Mouse (Mus musculus) liver, embryonic 14.5 days (tissue): ENCODE measurements around the gene Svopl. TPM values are rescaled to one million over a fixed set of nuclear protein-coding genes. Genes with fewer than 3 reads are reported as not detected.

Experiments
- ATAC-seq: fragments of 200-750 bp; cut with Nextera tagmentation; 2 replicates; pipeline ENCODE4 v1.8.0; 2017; ENCODE audit warnings: moderate number of reproducible peaks, mild to moderate bottlenecking, moderate library complexity; ENCODE audit not compliant: insufficient read depth
- DNase-seq, 3 experiments: peaks; one replicate each; pipeline ENCODE4 v3.0.0-alpha.2; 2012 to 2013; ENCODE audit warnings: low read depth in 3 of 3, low spot score in 3 of 3
- H3K27ac ChIP-seq: fragments of 300-500 bp; sonication (generic); 2 replicates; pipeline ENCODE4 v1.5.1; 2014; ENCODE audit warnings: moderate library complexity, mild to moderate bottlenecking, control low read depth, inconsistent platforms
- H3K27me3 ChIP-seq: fragments of 300-500 bp; sonication (generic); 2 replicates; pipeline ENCODE4 v1.6.1; 2014; ENCODE audit warnings: mild to moderate bottlenecking, low read length, moderate library complexity; ENCODE audit not compliant: control insufficient read depth, insufficient read depth
- H3K36me3 ChIP-seq: fragments of 300-500 bp; sonication (generic); replicated peaks from 2 replicates; pipeline ENCODE4 v1.6.1; 2014; ENCODE audit warnings: low read depth; ENCODE audit not compliant: control insufficient read depth, insufficient read depth
- H3K4me1 ChIP-seq, 2 experiments: fragments of 200-500 bp in 1 of 2; fragments of 300-500 bp in 1 of 2; sonication (generic) in 1 of 2; replicated peaks; 2 replicates each; pipeline ENCODE4 v1.6.1; 2012 to 2014; ENCODE audit warnings: antibody characterized with exemption in 1 of 2, inconsistent platforms in 1 of 2, low read length in 1 of 2; ENCODE audit not compliant: control insufficient read depth in 2 of 2, insufficient read depth in 2 of 2
- H3K4me2 ChIP-seq: fragments of 300-500 bp; sonication (generic); 2 replicates; pipeline ENCODE4 v1.6.1; 2014; ENCODE audit warnings: low read depth, mild to moderate bottlenecking, control low read depth, moderate library complexity
- H3K4me3 ChIP-seq, 2 experiments: fragments of 200-500 bp in 1 of 2; fragments of 300-500 bp in 1 of 2; sonication (generic) in 1 of 2; 2 replicates each; pipeline ENCODE4 v1.5.1; 2012 to 2014; ENCODE audit warnings: low read depth in 2 of 2, low read length in 2 of 2, mild to moderate bottlenecking in 2 of 2, control low read depth in 1 of 2, inconsistent platforms in 1 of 2, moderate library complexity in 1 of 2; ENCODE audit not compliant: insufficient read depth in 1 of 2
- H3K9ac ChIP-seq: fragments of 300-500 bp; sonication (generic); replicated peaks from 2 replicates; pipeline ENCODE4 v1.6.1; 2014; ENCODE audit warnings: mild to moderate bottlenecking, control low read depth, moderate library complexity
- H3K9me3 ChIP-seq: fragments of 300-500 bp; sonication (generic); 2 replicates; pipeline ENCODE4 v1.6.1; 2016; ENCODE audit warnings: low read length, mixed read lengths; ENCODE audit not compliant: control insufficient read depth
- CTCF ChIP-seq: IDR thresholded peaks from 2 replicates; pipeline ENCODE4 v1.5.1; 2016; ENCODE audit warnings: antibody characterized with exemption, low read depth, control low read depth
- EP300 ChIP-seq: IDR thresholded peaks from 2 replicates; pipeline ENCODE4 v1.6.1; 2016; ENCODE audit warnings: antibody characterized with exemption, low read depth
- WGBS: fragments of 180-500 bp; shearing (Covaris S2); extraction: QIAGEN DNeasy Blood & Tissue Kit; methylation state at CpG from one replicate; pipeline ENCODE4 v1.1.7; 2014; ENCODE audit not compliant: insufficient replicate concordance; 5-methylcytosine and 5-hydroxymethylcytosine counted together
- polyA plus RNA-seq, 2 experiments: library from polyadenylated mRNA; depleted of rRNA in 1 of 2; stranded (reverse) in 1 of 2; unstranded in 1 of 2; fragments of >200 nt; fragmentation: Nextera tagmentation in 1 of 2; extraction: Ambion mirVana in 1 of 2; gene quantifications; 2 replicates each; pipeline versions ENCODE4 v1.2.1 to v1.2.3; 2012 to 2014

Gene Svopl
- polyA plus RNA-seq, 2 experiments = 0.04 TPM; not detected in 1

DNA sequence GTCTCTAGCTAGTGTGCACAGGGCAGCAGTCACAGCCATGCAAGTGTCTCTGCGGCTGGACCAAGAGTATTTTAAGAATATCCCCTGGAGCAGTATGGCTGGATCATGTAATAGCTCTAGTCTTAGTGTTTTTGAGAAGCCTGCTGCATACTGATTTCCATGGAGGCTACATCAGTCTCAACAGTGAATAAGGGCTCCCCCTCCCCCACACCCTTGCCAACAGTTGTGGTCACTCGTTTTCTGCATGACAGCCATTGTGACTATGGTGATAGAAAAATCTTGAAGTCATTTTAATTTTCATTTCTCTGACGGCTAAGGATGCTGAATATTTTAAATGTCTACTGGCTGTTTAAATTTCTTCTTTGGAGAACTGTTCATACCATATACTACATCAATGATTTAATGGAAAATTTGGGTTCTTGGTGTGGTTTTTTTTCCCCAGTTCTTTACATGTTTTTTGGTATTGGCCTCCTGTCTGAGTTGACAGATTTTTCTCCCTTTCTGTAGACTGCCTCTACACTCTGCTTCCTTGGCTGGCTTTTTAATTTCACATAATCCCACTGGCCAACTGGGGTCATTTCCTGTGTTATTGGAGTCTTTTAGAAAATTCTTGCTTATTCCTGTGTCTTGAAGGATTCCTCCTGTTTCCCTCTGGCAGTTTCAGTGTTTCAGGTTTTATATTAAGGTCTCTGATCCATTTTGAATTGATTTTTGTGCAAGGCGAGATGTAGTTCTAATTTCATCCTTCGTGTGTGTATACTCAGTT is 13.8 kb downstream of the Svopl start:
- TF ChIP-seq EP300 (no peak), CTCF (no peak)
- no peak overlapping the region for H3K27ac ChIP-seq
- no peak overlapping the region for H3K4me2 ChIP-seq
- no peak for ATAC-seq
- H3K9me3 ChIP-seq = no peaks in the 10 kb centered on the region
- no peaks in the 10 kb centered on the region for H3K36me3 ChIP-seq
- H3K4me3 ChIP-seq = no peak overlapping the region
- 44% methylated on average over 5 of the region's 5 CpGs for WGBS
- no peak overlapping the region for H3K9ac ChIP-seq
- no peaks in the 10 kb centered on the region for H3K4me1 ChIP-seq
- no peak for DNase-seq
- H3K27me3 ChIP-seq = no peaks in the 10 kb centered on the region

DNA sequence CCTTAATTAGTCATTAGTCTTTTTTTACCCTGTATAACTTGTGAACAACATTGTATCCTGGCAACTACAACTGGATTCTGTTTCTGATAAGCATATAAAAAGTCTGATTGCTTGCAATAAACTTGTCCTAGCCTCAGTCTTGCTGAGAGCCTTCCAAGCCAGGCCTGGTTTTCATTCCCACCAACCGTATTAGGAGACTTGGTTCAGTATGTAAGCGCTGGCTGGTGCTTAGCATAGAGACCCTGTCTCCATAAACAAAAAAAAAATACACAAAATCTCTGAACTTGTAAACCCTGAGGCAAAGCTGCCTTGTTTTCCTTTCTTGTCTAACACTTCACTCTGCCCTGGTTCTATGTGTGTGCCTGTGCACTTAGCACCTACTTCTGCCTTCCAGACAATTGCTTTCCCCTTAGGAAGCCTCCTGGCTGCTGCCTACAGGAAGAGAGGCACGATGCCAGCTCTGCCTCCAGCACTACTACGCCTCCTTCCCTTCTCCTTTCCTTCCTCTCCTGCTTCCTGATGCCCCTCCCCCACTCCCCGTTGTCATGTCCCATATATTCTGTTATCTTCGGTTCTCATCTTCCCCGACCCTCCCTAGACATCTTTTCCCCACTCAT is 14.8 kb downstream of the Svopl start:
- H3K27ac ChIP-seq = no peak overlapping the region
- H3K4me2 ChIP-seq = no peak overlapping the region
- H3K27me3 ChIP-seq = no peaks in the 10 kb centered on the region
- ATAC-seq = no peak
- WGBS = 25% methylated on average over 7 of the region's 7 CpGs
- TF ChIP-seq EP300 = no peak
- TF ChIP-seq CTCF = no peak
- no peaks in the 10 kb centered on the region for H3K36me3 ChIP-seq
- H3K9ac ChIP-seq = no peak overlapping the region
- no peaks in the 10 kb centered on the region for H3K4me1 ChIP-seq
- H3K4me3 ChIP-seq = no peak overlapping the region
- H3K9me3 ChIP-seq = no peaks in the 10 kb centered on the region
- DNase-seq = no peak

DNA sequence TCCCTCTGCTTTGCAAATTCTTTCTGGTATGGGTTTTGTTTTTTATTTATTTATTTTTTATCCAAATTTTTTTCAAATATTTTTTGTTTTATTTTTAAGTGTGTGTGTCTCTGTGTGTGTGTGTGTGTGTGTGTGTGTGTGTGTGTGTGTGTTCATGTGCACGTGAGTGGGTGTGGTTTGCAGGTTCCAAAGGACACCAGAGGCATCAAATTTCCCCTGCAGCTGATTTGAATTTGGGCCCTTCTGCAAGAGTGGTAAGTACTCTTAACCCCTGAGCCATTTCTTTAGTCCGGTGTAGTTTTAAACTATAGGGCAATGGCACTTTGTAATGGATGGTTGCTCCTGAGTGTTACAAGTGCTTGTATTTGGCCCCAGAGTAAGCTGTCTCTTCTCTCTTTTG is 18.6 kb downstream of the Svopl start:
- DNase-seq (no peak), ATAC-seq (no peak)
- Histone ChIP-seq H3K27me3 (no peaks in the 10 kb centered on the region), H3K9ac (no peak overlapping the region), H3K27ac (no peak overlapping the region), H3K36me3 (no peaks in the 10 kb centered on the region), H3K4me2 (no peak overlapping the region), H3K9me3 (no peaks in the 10 kb centered on the region), H3K4me1 (no peaks in the 10 kb centered on the region), H3K4me3 (no peak overlapping the region)
- 58% methylated on average over 2 of the region's 2 CpGs for WGBS
- TF ChIP-seq EP300 (no peak), CTCF (no peak)

DNA sequence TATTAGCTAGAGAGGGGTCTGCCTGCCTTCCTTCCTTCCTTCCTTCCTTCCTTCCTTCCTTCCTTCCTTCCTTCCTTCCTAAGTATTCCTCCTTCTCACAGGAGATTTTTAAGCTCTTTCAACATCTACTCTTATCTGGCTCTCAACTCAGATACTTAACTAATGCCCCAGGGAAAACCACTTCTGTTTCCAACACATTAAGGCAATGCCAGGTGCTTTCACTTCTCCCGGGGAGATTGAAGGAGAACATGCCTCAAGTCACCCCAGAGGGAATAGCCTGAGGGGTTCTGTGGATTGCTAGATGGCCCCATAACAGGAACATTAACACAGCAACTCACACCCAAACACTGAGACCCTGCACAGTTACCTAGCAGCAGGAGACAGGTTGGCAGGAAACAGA is 19.0 kb downstream of the Svopl start:
- no peak for DNase-seq
- no peaks in the 10 kb centered on the region for H3K4me1 ChIP-seq
- 37% methylated on average over 1 of the region's 1 CpGs for WGBS

DNA sequence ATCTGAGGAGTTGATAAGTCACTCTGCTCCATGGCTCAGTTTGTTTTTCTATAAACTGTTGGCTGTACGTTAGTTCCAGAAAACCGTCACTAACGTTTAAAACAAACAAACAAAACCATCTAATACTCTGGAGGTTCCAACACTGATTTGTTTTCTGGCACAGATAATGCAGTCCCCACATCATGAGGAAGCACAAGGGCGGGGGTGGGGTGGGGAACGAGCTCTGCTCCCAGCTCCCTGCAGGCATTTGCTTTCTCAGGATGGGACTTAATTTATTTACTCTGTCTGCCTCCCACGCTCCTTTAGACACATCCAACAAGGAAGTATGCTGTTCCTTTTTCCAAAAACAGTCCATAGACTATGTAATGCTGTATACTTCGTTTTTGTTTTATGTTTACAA is 23.5 kb downstream of the Svopl start:
- no peaks in the 10 kb centered on the region for H3K27me3 ChIP-seq
- no peak for TF ChIP-seq EP300
- no peak for TF ChIP-seq CTCF
- no peak overlapping the region for H3K27ac ChIP-seq
- no peaks in the 10 kb centered on the region for H3K4me1 ChIP-seq
- H3K9ac ChIP-seq = no peak overlapping the region
- ATAC-seq (no peak), DNase-seq (no peak)
- no peak overlapping the region for H3K4me3 ChIP-seq
- H3K36me3 ChIP-seq = no peaks in the 10 kb centered on the region
- 26% methylated on average over 7 of the region's 7 CpGs for WGBS
- H3K4me2 ChIP-seq = no peak overlapping the region
- H3K9me3 ChIP-seq = no peaks in the 10 kb centered on the region

More for the DNA sequence above, 19.0 kb downstream of the Svopl start:
- Histone ChIP-seq H3K27me3 (no peaks in the 10 kb centered on the region), H3K27ac (no peak overlapping the region), H3K9me3 (no peaks in the 10 kb centered on the region), H3K4me3 (no peak overlapping the region), H3K4me2 (no peak overlapping the region), H3K9ac (no peak overlapping the region), H3K36me3 (no peaks in the 10 kb centered on the region)
- no peak for ATAC-seq
- TF ChIP-seq CTCF (no peak), EP300 (no peak)
